Mouse (Mus musculus) C2C12 (cell line): ENCODE measurements around the gene Ndufaf2.

Experiments used
- CTCF ChIP-seq: IDR thresholded peaks from one replicate; pipeline ENCODE4 v1.5.1; 2011; ENCODE audit not compliant: control insufficient read depth, insufficient read depth, insufficient read length
- FOSL1 ChIP-seq: IDR thresholded peaks from one replicate; pipeline ENCODE4 v1.8.0; 2011; ENCODE audit warnings: mild to moderate bottlenecking, low read length; ENCODE audit not compliant: poor library complexity, insufficient read depth, severe bottlenecking
- MAX ChIP-seq: IDR thresholded peaks from one replicate; pipeline ENCODE4 v1.6.1; 2011; ENCODE audit warnings: mild to moderate bottlenecking, control low read depth
- MYOD1 ChIP-seq: IDR thresholded peaks from one replicate; pipeline ENCODE4 v1.6.1; 2011; ENCODE audit warnings: low read depth; ENCODE audit not compliant: control insufficient read depth, insufficient read length
- MYOG ChIP-seq: IDR thresholded peaks from one replicate; pipeline ENCODE4 v1.6.1; 2011; ENCODE audit not compliant: control insufficient read depth, insufficient read length; ENCODE audit errors: extremely low read depth

GRCm38 (mm10) chr13:108040451-108040850 lies 118.0 kb downstream of the Ndufaf2 start:
- no peak for TF ChIP-seq MAX
- TF ChIP-seq CTCF = no peak
- TF ChIP-seq MYOG = no peak
- TF ChIP-seq FOSL1 = no peak
- TF ChIP-seq MYOD1 = no peak
